Mouse (Mus musculus) MEL (cell line): ENCODE results near the gene Cuta. TPM values are rescaled to one million over a fixed set of nuclear protein-coding genes. Genes with fewer than 3 reads are reported as not detected.

Experiments
- DNase-seq: peaks from one replicate; pipeline ENCODE4 v3.0.0; 2011; ENCODE audit warnings: low read depth, low spot score
- H3K27ac ChIP-seq: 2 replicates; pipeline ENCODE4 v1.5.1; 2012; ENCODE audit warnings: low read depth, mild to moderate bottlenecking, control low read depth, low read length, moderate library complexity; ENCODE audit not compliant: control insufficient read depth
- H3K27me3 ChIP-seq, 2 experiments: fragments of 150-350 bp in 1 of 2; sonication (generic) in 1 of 2; 2 replicates each; pipeline ENCODE4 v1.6.1; 2012; ENCODE audit warnings: low read length in 2 of 2, mild to moderate bottlenecking in 2 of 2, improper control_type of control experiment in 1 of 2, moderate library complexity in 1 of 2; ENCODE audit not compliant: insufficient read depth in 2 of 2, control insufficient read depth in 1 of 2
- H3K36me3 ChIP-seq, 2 experiments: 2 replicates each; pipeline ENCODE4 v1.6.1; 2012 to 2014; ENCODE audit warnings: low read length in 2 of 2, improper control_type of control experiment in 1 of 2, inconsistent platforms in 1 of 2, mild to moderate bottlenecking in 1 of 2; ENCODE audit not compliant: insufficient read depth in 2 of 2, control insufficient read depth in 1 of 2
- H3K4me1 ChIP-seq, 2 experiments: fragments of 150-350 bp in 1 of 2; sonication (generic) in 1 of 2; 2 replicates each; pipeline ENCODE4 v1.6.1; 2012; ENCODE audit warnings: low read length in 2 of 2, improper control_type of control experiment in 1 of 2, mild to moderate bottlenecking in 1 of 2; ENCODE audit not compliant: insufficient read depth in 2 of 2, control insufficient read depth in 1 of 2
- H3K4me3 ChIP-seq, 2 experiments: fragments of 150-350 bp in 1 of 2; sonication (generic) in 1 of 2; 2 replicates each; pipeline ENCODE4 v1.5.1; 2012; ENCODE audit warnings: low read depth in 2 of 2, low read length in 2 of 2, mild to moderate bottlenecking in 2 of 2, moderate library complexity in 2 of 2, control low read depth in 1 of 2, improper control_type of control experiment in 1 of 2; ENCODE audit not compliant: control insufficient read depth in 1 of 2, insufficient read depth in 1 of 2
- H3K79me2 ChIP-seq: 2 replicates; pipeline ENCODE4 v1.6.1; 2012; ENCODE audit warnings: mild to moderate bottlenecking, low read length, moderate library complexity; ENCODE audit not compliant: control insufficient read depth, poor library complexity, insufficient read depth
- H3K9ac ChIP-seq: 2 replicates; pipeline ENCODE4 v1.6.1; 2012; ENCODE audit warnings: low read depth, mild to moderate bottlenecking, control low read depth, low read length, moderate library complexity; ENCODE audit not compliant: control insufficient read depth, poor library complexity, severe bottlenecking
- H3K9me3 ChIP-seq: fragments of 150-350 bp; sonication (generic); replicated peaks from 2 replicates; pipeline ENCODE4 v1.6.1; 2012; ENCODE audit warnings: mild to moderate bottlenecking, low read length, improper control_type of control experiment, moderate library complexity; ENCODE audit not compliant: insufficient read depth
- CHD1 ChIP-seq: IDR thresholded peaks from 2 replicates; pipeline ENCODE4 v1.6.1; 2012; ENCODE audit warnings: low read depth, mild to moderate bottlenecking, inconsistent platforms, low read length, improper control_type of control experiment
- ELF1 ChIP-seq: IDR thresholded peaks from 2 replicates; pipeline ENCODE4 v1.6.1; 2014; ENCODE audit warnings: low read depth, mild to moderate bottlenecking, inconsistent platforms, low read length, improper control_type of control experiment, moderate library complexity
- EP300 ChIP-seq, 2 experiments: IDR thresholded peaks; 2 replicates each; pipeline ENCODE4 v1.6.1; 2011; ENCODE audit warnings: improper control_type of control experiment in 2 of 2, low read length in 2 of 2, low read depth in 1 of 2, mild to moderate bottlenecking in 1 of 2
- ETS1 ChIP-seq: IDR thresholded peaks from 2 replicates; pipeline ENCODE4 v1.6.1; 2012; ENCODE audit warnings: low read depth, mild to moderate bottlenecking, inconsistent platforms, low read length, improper control_type of control experiment, moderate library complexity
- GATA1 ChIP-seq: IDR thresholded peaks from 2 replicates; pipeline ENCODE4 v1.6.1; 2011; ENCODE audit warnings: low read depth, low read length, improper control_type of control experiment
- JUND ChIP-seq: IDR thresholded peaks from 2 replicates; pipeline ENCODE4 v1.6.1; 2011; ENCODE audit warnings: low read depth, mild to moderate bottlenecking, improper control_type of control experiment, low read length
- KAT2A ChIP-seq: conservative IDR thresholded peaks from 2 replicates; pipeline ENCODE4 v1.6.1; 2012; ENCODE audit warnings: low read depth, low read length, improper control_type of control experiment, inconsistent platforms
- MAFK ChIP-seq: IDR thresholded peaks from 2 replicates; pipeline ENCODE4 v1.6.1; 2011; ENCODE audit warnings: low read depth, mild to moderate bottlenecking, low read length, improper control_type of control experiment, borderline replicate concordance
- MAZ ChIP-seq: IDR thresholded peaks from 2 replicates; pipeline ENCODE4 v1.6.1; 2012; ENCODE audit warnings: low read depth, mild to moderate bottlenecking, inconsistent platforms, low read length, improper control_type of control experiment
- MXI1 ChIP-seq: IDR thresholded peaks from 2 replicates; pipeline ENCODE4 v1.6.1; 2011; ENCODE audit warnings: mild to moderate bottlenecking, low read depth, low read length, improper control_type of control experiment
- MYC ChIP-seq: IDR thresholded peaks from 2 replicates; pipeline ENCODE4 v1.6.1; 2011; ENCODE audit warnings: low read depth, mild to moderate bottlenecking, low read length, improper control_type of control experiment, moderate library complexity
- NRF1 ChIP-seq: IDR thresholded peaks from 2 replicates; pipeline ENCODE4 v1.6.1; 2014; ENCODE audit warnings: low read depth, mild to moderate bottlenecking, inconsistent platforms, low read length, improper control_type of control experiment, moderate library complexity; ENCODE audit not compliant: poor library complexity, insufficient read depth, severe bottlenecking
- POLR2A ChIP-seq, 2 experiments: IDR thresholded peaks; 2 replicates each; pipeline ENCODE4 v1.6.1; 2011 to 2012; ENCODE audit warnings: low read length in 2 of 2, mild to moderate bottlenecking in 2 of 2, control low read depth in 1 of 2, improper control_type of control experiment in 1 of 2, low read depth in 1 of 2, moderate library complexity in 1 of 2; ENCODE audit not compliant: control insufficient read depth in 1 of 2, insufficient read depth in 1 of 2, poor library complexity in 1 of 2
- POLR2AphosphoS5 ChIP-seq: IDR thresholded peaks from 2 replicates; pipeline ENCODE4 v1.6.1; 2012; ENCODE audit warnings: low read depth, borderline replicate concordance, mild to moderate bottlenecking, inconsistent platforms, low read length, moderate library complexity, mixed read lengths
- RAD21 ChIP-seq: IDR thresholded peaks from 2 replicates; pipeline ENCODE4 v1.6.1; 2011; ENCODE audit warnings: mild to moderate bottlenecking, low read depth, low read length, improper control_type of control experiment
- SIN3A ChIP-seq: IDR thresholded peaks from 2 replicates; pipeline ENCODE4 v1.6.1; 2012; ENCODE audit warnings: low read length, improper control_type of control experiment, inconsistent platforms
- SMC3 ChIP-seq: IDR thresholded peaks from 2 replicates; pipeline ENCODE4 v1.6.1; 2011; ENCODE audit warnings: low read depth, low read length, improper control_type of control experiment
- TBP ChIP-seq: IDR thresholded peaks from 2 replicates; pipeline ENCODE4 v1.8.0; 2011; ENCODE audit warnings: low read depth, low read length, improper control_type of control experiment
- TCF12 ChIP-seq: IDR thresholded peaks from 2 replicates; pipeline ENCODE4 v1.6.1; 2014; ENCODE audit warnings: low read depth, mild to moderate bottlenecking, inconsistent platforms, low read length, improper control_type of control experiment, moderate library complexity
- UBTF ChIP-seq: IDR thresholded peaks from 2 replicates; pipeline ENCODE4 v1.6.1; 2012; ENCODE audit warnings: low read depth, mild to moderate bottlenecking, inconsistent platforms, low read length, improper control_type of control experiment, moderate library complexity, borderline replicate concordance; ENCODE audit not compliant: insufficient read depth
- USF2 ChIP-seq, 2 experiments: IDR thresholded peaks; 2 replicates each; pipeline ENCODE4 v1.6.1; 2011 to 2012; ENCODE audit warnings: improper control_type of control experiment in 2 of 2, low read length in 2 of 2, borderline replicate concordance in 1 of 2, inconsistent platforms in 1 of 2, low read depth in 1 of 2, mild to moderate bottlenecking in 1 of 2; ENCODE audit not compliant: insufficient read depth in 1 of 2
- ZMIZ1 ChIP-seq: IDR thresholded peaks from 2 replicates; pipeline ENCODE4 v1.6.1; 2012; ENCODE audit warnings: low read depth, mild to moderate bottlenecking, inconsistent platforms, low read length, improper control_type of control experiment, moderate library complexity
- polyA plus RNA-seq, 2 experiments: library from polyadenylated mRNA; stranded (reverse) in 1 of 2; unstranded in 1 of 2; fragments of >175 nt in 1 of 2; fragments of >200 nt in 1 of 2; gene quantifications; 2 replicates each; pipeline versions ENCODE4 v1.2.1 to v1.2.4; 2012; ENCODE audit warnings: low replicate concordance in 2 of 2, low read depth in 1 of 2; ENCODE audit not compliant: insufficient read length in 2 of 2, insufficient read depth in 1 of 2, missing spikeins in 1 of 2
- total RNA-seq: library from RNA; depleted of rRNA; stranded (reverse); fragments of 300-350 nt; gene quantifications from 2 replicates; pipeline ENCODE4 v1.2.3, GENCODE M21; 2012

Gene Cuta
- total and polyA plus RNA-seq, 3 experiments, result 66.8 to 220 TPM; not detected in 1

DNA sequence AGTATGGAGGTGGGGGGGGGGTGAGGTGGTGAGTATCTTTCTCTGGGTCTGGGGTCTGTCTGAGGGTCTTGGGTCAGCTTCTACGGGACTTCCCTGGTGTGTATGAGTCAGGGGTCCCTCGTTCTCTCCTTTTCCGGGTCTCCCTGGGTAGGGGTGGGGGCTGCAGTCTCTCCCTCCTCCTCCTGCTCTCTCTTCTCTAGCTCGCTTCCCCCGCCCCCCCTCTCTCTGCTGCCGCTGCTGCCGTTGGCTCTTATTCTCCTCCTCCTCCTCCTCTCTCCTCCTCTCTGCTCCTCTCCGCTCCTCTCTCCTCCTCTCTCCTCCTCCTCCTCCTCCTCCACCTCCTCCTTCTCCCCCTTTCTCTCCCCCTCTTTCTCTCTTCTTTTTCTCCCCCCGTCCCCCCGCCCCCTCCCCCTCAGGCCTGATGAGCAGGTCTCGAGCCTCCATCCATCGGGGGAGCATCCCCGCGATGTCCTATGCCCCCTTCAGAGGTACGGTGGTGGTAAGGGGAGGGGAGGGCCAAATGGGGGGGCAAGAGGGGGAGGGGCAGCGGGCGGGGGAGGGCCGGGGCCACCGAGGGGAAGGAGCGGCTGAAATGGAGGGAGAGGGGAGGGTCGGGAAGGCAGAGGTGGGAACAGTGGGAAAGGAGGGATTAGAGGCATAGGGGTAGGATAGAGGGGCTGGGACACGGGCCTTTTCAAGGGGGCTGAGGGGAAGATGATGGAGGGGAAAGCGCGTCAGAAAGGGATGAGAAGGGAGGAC, 1.8 kb upstream of the Cuta start, which contains the start of gene Syngap1:
Gene Syngap1, plus strand, starts transcription at position 223 of the 759 bp plus-strand sequence.
- H3K36me3 ChIP-seq, result peaks cover 0 to 9% of the 10 kb centered on the region in 2 experiments; a peak in 2 of 4 replicates
- TF ChIP-seq SIN3A (peak; percentile 40; the same call in 1 of the 2 replicates), ETS1 (no peak), GATA1 (no peak), JUND (no peak), NRF1 (no peak), MYC (no peak), TCF12 (peak; percentile 35), UBTF (no peak), SMC3 (no peak), EP300 (IDR thresholded peaks at IDR 0.05; ENCODE audit: low read depth in 1 of 2, low read length in 2 of 2) (peak in 1 of 2 experiments; percentile 23; a peak in 1 of 4 replicates), POLR2A (IDR thresholded peaks at IDR 0.05; ENCODE audit: control insufficient read depth in 1 of 2, insufficient read depth in 1 of 2, low read depth in 1 of 2, low read length in 2 of 2, poor library complexity in 1 of 2) (peak in 1 of 2 experiments; percentile 48; a peak in 1 of 4 replicates), MAZ (no peak; the same call in 1 of the 2 replicates), ZMIZ1 (no peak), USF2 (IDR thresholded peaks at IDR 0.05; ENCODE audit: borderline replicate concordance in 1 of 2, insufficient read depth in 1 of 2, low read depth in 1 of 2, low read length in 2 of 2) (no peak), MXI1 (peak; percentile 73), ELF1 (0 out of 2 replicates have a peak, but pooled peaks have one; percentile 11)
- DNase-seq, result peak; percentile 83
- H3K27ac ChIP-seq, result peak within 1 kb of the TSS; percentile 92
- peaks cover 28% of the 10 kb centered on the region for H3K79me2 ChIP-seq
- H3K9ac ChIP-seq, result peak within 1 kb of the TSS; percentile 85
- H3K4me1 ChIP-seq, result peaks cover 2 to 14% of the 10 kb centered on the region in 2 experiments; a peak in 3 of 4 replicates
- H3K9me3 ChIP-seq, result no peaks in the 10 kb centered on the region
- peak within 1 kb of the TSS; percentile 62 to 77 for H3K4me3 ChIP-seq
- no peaks in the 10 kb centered on the region for H3K27me3 ChIP-seq

DNA sequence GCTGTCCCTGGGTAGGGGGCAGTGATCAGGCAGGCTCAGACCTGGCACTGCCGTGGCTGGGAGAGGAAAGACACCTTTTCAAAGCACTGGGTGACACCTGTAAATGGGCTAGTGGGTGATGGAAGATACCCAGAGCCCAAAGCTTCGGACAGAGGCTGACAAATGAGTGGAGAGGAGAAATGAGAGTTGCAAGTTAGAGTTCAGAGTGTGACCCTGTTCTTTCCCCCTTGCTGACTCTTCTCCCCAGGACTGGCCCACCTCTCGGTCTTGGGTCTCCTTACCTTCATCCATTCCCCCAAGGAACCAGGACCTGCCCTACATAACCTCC, 568 bp upstream of the Cuta start:
- peaks cover 0 to 9% of the 10 kb centered on the region in 2 experiments; a peak in 2 of 4 replicates for H3K36me3 ChIP-seq
- peak overlapping the region; percentile 92 for H3K27ac ChIP-seq
- no peaks in the 10 kb centered on the region for H3K9me3 ChIP-seq
- H3K9ac ChIP-seq, result peak overlapping the region; percentile 85
- H3K27me3 ChIP-seq, result no peaks in the 10 kb centered on the region
- H3K4me3 ChIP-seq, result peak overlapping the region; percentile 62 to 77
- peaks cover 2 to 14% of the 10 kb centered on the region in 2 experiments; a peak in 3 of 4 replicates for H3K4me1 ChIP-seq
- no peak for DNase-seq
- TF ChIP-seq GATA1, result no peak
- TF ChIP-seq KAT2A, result no peak
- TF ChIP-seq TBP, result 0 out of 2 replicates have a peak, but pooled peaks have one; percentile 7
- TF ChIP-seq POLR2AphosphoS5, result no peak
- TF ChIP-seq CHD1, result 0 out of 2 replicates have a peak, but pooled peaks have one; percentile 24
- TF ChIP-seq USF2 (IDR thresholded peaks at IDR 0.05; ENCODE audit: borderline replicate concordance in 1 of 2, insufficient read depth in 1 of 2, low read depth in 1 of 2, low read length in 2 of 2), result no peak
- no peak for TF ChIP-seq RAD21
- TF ChIP-seq MAFK, result no peak
- peak in 1 of 2 experiments; percentile 67; a peak in 1 of 4 replicates for TF ChIP-seq POLR2A (IDR thresholded peaks at IDR 0.05; ENCODE audit: control insufficient read depth in 1 of 2, insufficient read depth in 1 of 2, low read depth in 1 of 2, low read length in 2 of 2, poor library complexity in 1 of 2)
- TF ChIP-seq ZMIZ1, result peak; percentile 60; the same call in 1 of the 2 replicates
- H3K79me2 ChIP-seq, result peaks cover 28% of the 10 kb centered on the region
